Mouse (Mus musculus): ENCODE results near the gene Pik3c2g.

- TF ChIP-seq CTCF (IDR thresholded peaks at IDR 0.05) (no peak), EP300 (IDR thresholded peaks at IDR 0.05) (no peak)
These were observed 252.9 kb downstream of the Pik3c2g start for GRCm38 (mm10) chr6:139839907-139840306.

All from lung, postnatal 0 days (tissue).